Mouse (Mus musculus): ENCODE data around the gene Arl13b. TPM values are rescaled to one million over a fixed set of nuclear protein-coding genes. Genes with fewer than 3 reads are reported as not detected.
A peak's percentile ranks its signal among the peaks of the same experiment; 100 is the strongest.

Arl13b gene
- polyA plus RNA-seq, 1 experiment, result 3.2 TPM

DNA sequence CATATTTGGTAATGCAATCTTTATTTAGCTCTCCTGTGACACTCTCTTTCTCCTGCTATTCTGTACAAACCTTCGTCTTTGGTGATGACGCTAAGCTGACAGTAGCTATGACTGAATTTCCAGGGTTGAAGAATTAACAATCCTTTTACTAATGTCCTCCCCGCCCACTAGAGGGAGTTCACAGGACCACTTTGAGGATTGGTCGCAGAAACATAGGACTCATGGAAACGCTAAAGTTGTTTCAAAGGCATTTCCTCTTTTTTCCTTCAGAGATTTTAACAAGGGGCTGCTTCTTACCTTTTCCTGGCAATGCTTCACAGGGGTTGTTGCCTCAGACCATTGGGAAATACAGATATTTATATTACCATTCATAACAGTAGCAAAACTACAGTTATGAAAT, 64.6 kb downstream of the Arl13b start:
- Histone ChIP-seq H3K27me3 (ENCODE audit: control insufficient read depth, insufficient read depth, low read length) (no peaks in the 10 kb centered on the region), H3K4me3 (ENCODE audit: control insufficient read depth, insufficient read depth, low read length) (no peak overlapping the region), H3K27ac (ENCODE audit: control insufficient read depth, insufficient read depth, low read length) (no peak overlapping the region), H3K36me3 (ENCODE audit: control insufficient read depth, insufficient read depth, low read length) (no peaks in the 10 kb centered on the region), H3K4me1 (replicated peaks; ENCODE audit: control insufficient read depth, insufficient read depth, low read length) (peaks cover 6% of the 10 kb centered on the region)
- TF ChIP-seq POLR2A (IDR thresholded peaks at IDR 0.05; ENCODE audit: control insufficient read depth, extremely low read depth, insufficient read depth, low read length, poor library complexity), result no peak
- DNase-seq, result no peak
- WGBS, result 53% methylated on average over 5 of the region's 5 CpGs

- Histone ChIP-seq H3K36me3 (ENCODE audit: control insufficient read depth, insufficient read depth, low read length) (no peaks in the 10 kb centered on the region), H3K27ac (ENCODE audit: control insufficient read depth, insufficient read depth, low read length) (no peak overlapping the region), H3K4me1 (replicated peaks; ENCODE audit: control insufficient read depth, insufficient read depth, low read length) (no peaks in the 10 kb centered on the region), H3K4me3 (ENCODE audit: control insufficient read depth, insufficient read depth, low read length) (no peak overlapping the region), H3K27me3 (ENCODE audit: control insufficient read depth, insufficient read depth, low read length) (no peaks in the 10 kb centered on the region)
- TF ChIP-seq POLR2A (IDR thresholded peaks at IDR 0.05; ENCODE audit: control insufficient read depth, extremely low read depth, insufficient read depth, low read length, poor library complexity), result no peak
- no peak for TF ChIP-seq CTCF (IDR thresholded peaks at IDR 0.05; ENCODE audit: borderline replicate concordance, control insufficient read depth, extremely low read depth, insufficient read depth, low read length, poor library complexity)
- DNase-seq, result no peak
- 94% methylated on average over 10 of the region's 10 CpGs for WGBS
These were observed 68.6 kb downstream of the Arl13b start for GRCm38 (mm10) chr16:62778282-62778681.

DNA sequence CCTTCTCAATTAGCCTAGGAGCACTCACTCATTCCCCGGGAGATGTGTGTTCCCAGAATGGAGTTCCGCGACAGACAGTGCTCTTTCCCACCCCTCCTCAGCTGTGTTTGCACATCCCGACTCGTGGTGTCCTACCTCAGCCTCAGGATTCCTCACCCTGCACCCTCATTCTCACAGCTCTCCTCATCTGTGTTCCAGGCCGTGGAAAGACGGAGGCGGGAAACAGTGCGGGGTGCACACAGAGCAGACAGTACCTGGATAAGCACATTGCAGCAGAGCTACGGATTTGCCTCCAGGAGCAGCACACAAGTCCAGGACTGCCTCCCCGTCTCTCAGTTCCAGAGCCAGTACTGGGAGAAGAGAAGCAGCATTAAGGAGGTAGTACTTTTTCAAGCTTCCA, 70.8 kb downstream of the Arl13b start:
- Histone ChIP-seq H3K36me3 (ENCODE audit: control insufficient read depth, insufficient read depth, low read length) (no peaks in the 10 kb centered on the region), H3K4me1 (replicated peaks; ENCODE audit: control insufficient read depth, insufficient read depth, low read length) (no peaks in the 10 kb centered on the region), H3K27ac (ENCODE audit: control insufficient read depth, insufficient read depth, low read length) (no peak overlapping the region), H3K4me3 (ENCODE audit: control insufficient read depth, insufficient read depth, low read length) (no peak overlapping the region), H3K27me3 (ENCODE audit: control insufficient read depth, insufficient read depth, low read length) (no peaks in the 10 kb centered on the region)
- 97% methylated on average over 11 of the region's 11 CpGs for WGBS
- no peak for DNase-seq
- TF ChIP-seq CTCF (IDR thresholded peaks at IDR 0.05; ENCODE audit: borderline replicate concordance, control insufficient read depth, extremely low read depth, insufficient read depth, low read length, poor library complexity), result no peak
- TF ChIP-seq POLR2A (IDR thresholded peaks at IDR 0.05; ENCODE audit: control insufficient read depth, extremely low read depth, insufficient read depth, low read length, poor library complexity), result no peak

DNA sequence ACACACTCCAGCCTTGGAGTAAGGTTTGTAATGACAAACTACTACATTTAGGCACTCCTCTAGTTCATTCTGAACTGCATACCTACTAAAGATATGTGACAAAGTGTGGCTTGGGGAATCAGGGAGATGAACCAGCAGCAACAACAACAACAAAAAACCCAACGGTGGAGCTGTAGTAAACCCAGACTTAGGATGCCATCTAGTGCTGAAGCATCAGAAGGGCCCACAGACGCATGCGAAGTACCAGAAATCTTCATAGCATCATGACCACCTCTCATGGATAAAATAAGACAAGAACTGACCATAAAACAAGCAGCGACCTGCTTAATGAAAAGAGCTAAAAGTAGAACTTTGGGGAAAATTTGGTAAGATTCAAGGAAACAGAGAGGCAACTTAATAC, 73.4 kb downstream of the Arl13b start:
- DNase-seq, result no peak
- Histone ChIP-seq H3K36me3 (ENCODE audit: control insufficient read depth, insufficient read depth, low read length) (peaks cover 3% of the 10 kb centered on the region; the same call in 1 of the 2 replicates), H3K4me1 (replicated peaks; ENCODE audit: control insufficient read depth, insufficient read depth, low read length) (no peaks in the 10 kb centered on the region), H3K27me3 (ENCODE audit: control insufficient read depth, insufficient read depth, low read length) (no peaks in the 10 kb centered on the region), H3K27ac (ENCODE audit: control insufficient read depth, insufficient read depth, low read length) (no peak overlapping the region), H3K4me3 (ENCODE audit: control insufficient read depth, insufficient read depth, low read length) (no peak overlapping the region)
- TF ChIP-seq CTCF (IDR thresholded peaks at IDR 0.05; ENCODE audit: borderline replicate concordance, control insufficient read depth, extremely low read depth, insufficient read depth, low read length, poor library complexity) (no peak), POLR2A (IDR thresholded peaks at IDR 0.05; ENCODE audit: control insufficient read depth, extremely low read depth, insufficient read depth, low read length, poor library complexity) (no peak)
- 94% methylated on average over 4 of the region's 4 CpGs for WGBS

DNA sequence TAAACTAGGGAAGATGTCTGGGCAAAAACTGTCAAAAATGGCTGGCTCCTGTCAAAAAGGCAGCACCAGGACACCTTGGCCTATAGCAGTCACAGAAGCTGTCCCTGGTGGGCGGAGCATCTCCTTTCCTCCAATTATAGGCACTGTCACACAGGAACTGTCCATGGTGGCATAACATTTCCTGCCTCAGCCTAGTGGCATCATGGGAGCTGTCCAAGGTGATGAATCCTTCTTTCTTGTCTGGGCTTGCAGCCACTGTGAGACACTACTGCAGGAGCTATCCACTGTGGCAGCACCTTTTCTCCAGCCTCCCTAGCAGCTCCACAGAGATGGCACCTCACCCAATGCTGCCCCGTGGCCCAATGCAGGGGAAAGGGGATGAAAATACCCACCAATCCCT, 88.5 kb downstream of the Arl13b start:
- Histone ChIP-seq H3K36me3 (ENCODE audit: control insufficient read depth, insufficient read depth, low read length) (no peaks in the 10 kb centered on the region), H3K4me3 (ENCODE audit: control insufficient read depth, insufficient read depth, low read length) (no peak overlapping the region), H3K27ac (ENCODE audit: control insufficient read depth, insufficient read depth, low read length) (no peak overlapping the region), H3K27me3 (ENCODE audit: control insufficient read depth, insufficient read depth, low read length) (no peaks in the 10 kb centered on the region), H3K4me1 (replicated peaks; ENCODE audit: control insufficient read depth, insufficient read depth, low read length) (no peaks in the 10 kb centered on the region)
- peak; percentile 45 for DNase-seq
- WGBS, result 89% methylated on average over 2 of the region's 2 CpGs
- no peak for TF ChIP-seq CTCF (IDR thresholded peaks at IDR 0.05; ENCODE audit: borderline replicate concordance, control insufficient read depth, extremely low read depth, insufficient read depth, low read length, poor library complexity)
- no peak for TF ChIP-seq POLR2A (IDR thresholded peaks at IDR 0.05; ENCODE audit: control insufficient read depth, extremely low read depth, insufficient read depth, low read length, poor library complexity)

GRCm38 (mm10) chr16:62755307-62755706, 91.5 kb downstream of the Arl13b start:
- H3K27me3 ChIP-seq (ENCODE audit: control insufficient read depth, insufficient read depth, low read length), result no peaks in the 10 kb centered on the region
- no peaks in the 10 kb centered on the region for H3K4me1 ChIP-seq (replicated peaks; ENCODE audit: control insufficient read depth, insufficient read depth, low read length)
- no peaks in the 10 kb centered on the region for H3K36me3 ChIP-seq (ENCODE audit: control insufficient read depth, insufficient read depth, low read length)
- no peak overlapping the region for H3K4me3 ChIP-seq (ENCODE audit: control insufficient read depth, insufficient read depth, low read length)
- H3K27ac ChIP-seq (ENCODE audit: control insufficient read depth, insufficient read depth, low read length), result no peak overlapping the region
- WGBS, result 95% methylated on average over 6 of the region's 6 CpGs
- DNase-seq, result no peak
- no peak for TF ChIP-seq CTCF (IDR thresholded peaks at IDR 0.05; ENCODE audit: borderline replicate concordance, control insufficient read depth, extremely low read depth, insufficient read depth, low read length, poor library complexity)
- TF ChIP-seq POLR2A (IDR thresholded peaks at IDR 0.05; ENCODE audit: control insufficient read depth, extremely low read depth, insufficient read depth, low read length, poor library complexity), result no peak

DNA sequence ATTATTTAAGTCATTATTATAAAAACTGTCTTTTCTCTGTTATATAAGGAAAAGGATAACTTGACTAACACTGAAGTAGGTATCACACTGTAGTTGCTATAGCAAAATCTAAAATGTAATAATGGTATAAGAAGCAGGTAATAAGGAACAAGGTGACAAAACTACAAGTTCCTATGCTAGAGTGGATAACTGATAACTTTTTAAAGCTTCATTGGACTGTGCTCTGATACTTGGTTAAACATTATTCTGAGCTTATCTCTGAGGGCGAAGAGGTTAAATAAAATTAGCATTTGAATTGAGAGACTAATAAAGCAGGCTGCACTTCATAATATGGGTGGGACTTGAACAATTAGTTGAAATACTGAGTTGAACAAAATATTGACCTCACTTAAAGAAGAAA, 93.2 kb downstream of the Arl13b start:
- Histone ChIP-seq H3K27me3 (ENCODE audit: control insufficient read depth, insufficient read depth, low read length) (no peaks in the 10 kb centered on the region), H3K4me1 (replicated peaks; ENCODE audit: control insufficient read depth, insufficient read depth, low read length) (no peaks in the 10 kb centered on the region), H3K27ac (ENCODE audit: control insufficient read depth, insufficient read depth, low read length) (no peak overlapping the region), H3K36me3 (ENCODE audit: control insufficient read depth, insufficient read depth, low read length) (no peaks in the 10 kb centered on the region), H3K4me3 (ENCODE audit: control insufficient read depth, insufficient read depth, low read length) (no peak overlapping the region)
- 95% methylated on average over 1 of the region's 1 CpGs for WGBS
- no peak for DNase-seq
- TF ChIP-seq POLR2A (IDR thresholded peaks at IDR 0.05; ENCODE audit: control insufficient read depth, extremely low read depth, insufficient read depth, low read length, poor library complexity) (no peak), CTCF (IDR thresholded peaks at IDR 0.05; ENCODE audit: borderline replicate concordance, control insufficient read depth, extremely low read depth, insufficient read depth, low read length, poor library complexity) (no peak)
